Mouse (Mus musculus): ENCODE data around the gene Gm3488.
"Not testable (repeated sequence)": the region's sequence is repeated elsewhere in the genome, so short reads cannot be mapped to it uniquely, and the experiment has no call there.

Gm3488 gene

GRCm38 (mm10) chr14:5501374-5501773, at the start of gene Gm3488:
TSS of gene Gm3488 (plus strand) at chr14:5501674.
- DNase-seq (ENCODE audit: low spot score in 2 of 2), result not testable (repeated sequence)

GRCm38 (mm10) chr14:5455367-5455766, 46.1 kb upstream of the Gm3488 start, which contains the start of gene Gm3194:
TSS of gene Gm3194 (minus strand) at chr14:5455467.
- DNase-seq (ENCODE audit: low spot score in 2 of 2), result not testable (repeated sequence)

GRCm38 (mm10) chr14:5460469-5460868, 41.0 kb upstream of the Gm3488 start:
- not testable (repeated sequence) for DNase-seq (ENCODE audit: low spot score in 2 of 2)

- DNase-seq (ENCODE audit: low spot score in 2 of 2), result not testable (repeated sequence)
Measured at GRCm38 (mm10) chr14:5477730-5478129, 23.7 kb upstream of the Gm3488 start, which contains the start of gene Gm8246. TSS of gene Gm8246 (minus strand) at chr14:5477830.

GRCm38 (mm10) chr14:5483907-5484306, 17.6 kb upstream of the Gm3488 start, which contains the start of gene Gm3187:
TSS of gene Gm3187 (plus strand) at chr14:5484207.
- not testable (repeated sequence) for DNase-seq (ENCODE audit: low spot score in 2 of 2)

- DNase-seq (ENCODE audit: low spot score in 2 of 2), result not testable (repeated sequence)
Measured at GRCm38 (mm10) chr14:5538196-5538595, 36.7 kb downstream of the Gm3488 start, which contains the start of gene Gm3532. TSS of gene Gm3532 (plus strand) at chr14:5538496.
